Mouse (Mus musculus): ENCODE data around the gene Nptx1. TPM values are rescaled to one million over a fixed set of nuclear protein-coding genes. Genes with fewer than 3 reads are reported as not detected.

Gene Nptx1
- polyA plus RNA-seq (2015; fragmentation: Nextera tagmentation; extraction: Ambion mirVana) = 4.1 and 4.7 TPM in 2 replicates

DNA sequence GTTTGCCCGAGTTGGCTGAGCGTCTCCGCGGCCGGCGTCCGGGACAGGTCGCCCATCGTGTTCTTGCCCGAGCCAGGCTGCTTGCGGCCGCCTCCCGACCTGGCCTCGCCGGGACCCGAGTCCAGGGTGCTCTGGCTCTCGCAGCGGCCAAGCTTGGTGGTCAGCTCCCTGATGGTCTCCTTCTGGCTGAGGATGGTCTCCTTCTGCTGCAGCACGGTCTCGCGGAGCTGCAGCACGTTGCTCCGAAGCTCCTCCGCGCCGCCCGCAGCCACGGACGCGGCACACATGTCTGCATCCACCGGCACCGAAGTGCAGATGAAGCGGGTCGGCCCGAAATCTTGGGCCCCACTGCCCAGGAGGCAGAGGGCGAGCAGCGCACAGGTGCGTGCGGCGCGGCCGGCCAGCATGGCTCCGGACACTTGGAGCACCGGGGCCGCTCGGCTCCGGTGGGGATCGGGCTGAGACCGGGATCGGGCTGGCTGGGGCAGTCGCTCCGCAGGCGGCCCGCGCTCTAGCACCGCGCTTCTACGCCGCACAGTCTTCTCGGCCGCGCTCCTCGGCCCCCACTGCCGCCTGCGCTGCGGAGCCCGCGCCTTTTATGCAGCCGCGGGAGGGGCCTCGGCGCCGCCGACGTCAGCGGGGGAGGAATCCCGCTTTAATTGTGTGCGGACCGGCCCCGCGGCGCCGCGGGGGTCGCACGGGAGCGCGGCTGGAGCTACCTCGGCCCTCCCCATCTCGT, at the start of gene Nptx1:
Nptx1 (minus strand) TSS at position 571 of the 739 bp plus-strand sequence.
- Histone ChIP-seq H3K27ac (peak within 1 kb of the TSS; percentile 25; the same call in 1 of the 2 replicates), H3K9ac (peak within 1 kb of the TSS; percentile 82), H3K4me1 (peaks cover 75% of the 10 kb centered on the region), H3K4me3 (peak within 1 kb of the TSS; percentile 67), H3K27me3 (peaks cover 84% of the 10 kb centered on the region), H3K9me3 (replicated peaks) (no peaks in the 10 kb centered on the region), H3K36me3 (ENCODE audit: poor library complexity, severe bottlenecking) (no peaks in the 10 kb centered on the region), H3K4me2 (peak within 1 kb of the TSS; percentile 100)
- under 1% methylated on average over 86 of the region's 90 CpGs for WGBS
- ATAC-seq = peak; percentile 52

- Histone ChIP-seq H3K4me1 (peaks cover 5% of the 10 kb centered on the region), H3K9ac (no peak overlapping the region), H3K4me2 (no peak overlapping the region), H3K27me3 (0 out of 2 replicates have a peak, but pooled peaks cover 5% of the 10 kb centered on the region), H3K36me3 (ENCODE audit: poor library complexity, severe bottlenecking) (no peaks in the 10 kb centered on the region), H3K9me3 (replicated peaks) (no peaks in the 10 kb centered on the region), H3K27ac (no peak overlapping the region), H3K4me3 (no peak overlapping the region)
- WGBS = 38% methylated on average over 3 of the region's 3 CpGs
- no peak for ATAC-seq
Measured at GRCm38 (mm10) chr11:119593966-119594365, 46.4 kb upstream of the Nptx1 start.

DNA sequence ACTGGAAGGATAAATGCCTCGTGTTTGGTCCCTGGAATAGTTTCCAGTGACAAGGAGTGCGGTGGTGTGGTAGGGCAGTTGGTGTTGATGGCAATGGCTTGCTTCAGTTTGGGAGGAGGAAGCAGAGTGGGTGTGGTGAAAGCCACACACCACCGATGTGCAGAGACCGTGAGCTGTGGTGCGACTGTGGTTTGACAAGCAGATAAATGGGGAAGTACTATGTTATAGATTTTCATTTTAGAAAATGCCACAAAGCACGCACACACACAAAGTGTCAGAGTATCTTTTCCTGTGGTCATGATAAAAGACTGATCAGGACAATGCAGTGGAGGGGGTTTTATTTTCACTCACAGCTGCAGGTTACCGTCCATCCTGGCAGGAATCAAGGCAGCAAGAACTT, 41.7 kb upstream of the Nptx1 start:
- H3K27ac ChIP-seq = no peak overlapping the region
- ATAC-seq = no peak
- H3K4me1 ChIP-seq = peaks cover 5% of the 10 kb centered on the region
- no peaks in the 10 kb centered on the region for H3K9me3 ChIP-seq (replicated peaks)
- no peak overlapping the region for H3K4me2 ChIP-seq
- 87% methylated on average over 7 of the region's 7 CpGs for WGBS
- H3K4me3 ChIP-seq = no peak overlapping the region
- no peak overlapping the region for H3K9ac ChIP-seq
- no peaks in the 10 kb centered on the region for H3K36me3 ChIP-seq (ENCODE audit: poor library complexity, severe bottlenecking)
- 0 out of 2 replicates have a peak, but pooled peaks cover 5% of the 10 kb centered on the region for H3K27me3 ChIP-seq

GRCm38 (mm10) chr11:119587112-119587511, 39.6 kb upstream of the Nptx1 start:
- Histone ChIP-seq H3K4me2 (no peak overlapping the region), H3K9me3 (replicated peaks) (no peaks in the 10 kb centered on the region), H3K4me3 (no peak overlapping the region), H3K9ac (no peak overlapping the region), H3K4me1 (no peaks in the 10 kb centered on the region), H3K27me3 (no peaks in the 10 kb centered on the region), H3K27ac (no peak overlapping the region), H3K36me3 (ENCODE audit: poor library complexity, severe bottlenecking) (no peaks in the 10 kb centered on the region)
- 76% methylated on average over 5 of the region's 5 CpGs for WGBS
- no peak for ATAC-seq

DNA sequence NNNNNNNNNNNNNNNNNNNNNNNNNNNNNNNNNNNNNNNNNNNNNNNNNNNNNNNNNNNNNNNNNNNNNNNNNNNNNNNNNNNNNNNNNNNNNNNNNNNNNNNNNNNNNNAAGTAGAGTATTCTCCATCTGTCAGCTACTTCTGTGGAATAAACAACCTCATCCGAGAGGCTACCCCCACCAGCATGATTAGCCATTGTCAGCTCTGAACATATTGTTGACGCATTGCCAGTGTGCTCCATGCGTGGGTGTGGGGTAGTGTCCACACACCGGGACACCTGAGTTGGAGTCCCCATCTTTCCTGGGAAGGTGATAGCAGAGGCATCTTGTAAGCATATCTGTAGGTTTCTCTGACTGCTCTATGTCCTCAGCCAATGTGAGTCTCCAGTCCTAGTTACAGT, 39.0 kb upstream of the Nptx1 start:
- no peak overlapping the region for H3K4me3 ChIP-seq
- no peak overlapping the region for H3K4me2 ChIP-seq
- H3K4me1 ChIP-seq = no peaks in the 10 kb centered on the region
- no peak for ATAC-seq
- H3K9me3 ChIP-seq (replicated peaks) = no peaks in the 10 kb centered on the region
- WGBS = 74% methylated on average over 4 of the region's 4 CpGs
- H3K27ac ChIP-seq = peak overlapping the region; percentile 59; the same call in 1 of the 2 replicates
- H3K27me3 ChIP-seq = no peaks in the 10 kb centered on the region
- no peak overlapping the region for H3K9ac ChIP-seq
- H3K36me3 ChIP-seq (ENCODE audit: poor library complexity, severe bottlenecking) = no peaks in the 10 kb centered on the region

GRCm38 (mm10) chr11:119577721-119578120, 30.2 kb upstream of the Nptx1 start:
- no peak for ATAC-seq
- Histone ChIP-seq H3K9me3 (replicated peaks) (no peaks in the 10 kb centered on the region), H3K27ac (no peak overlapping the region), H3K4me2 (no peak overlapping the region), H3K27me3 (no peaks in the 10 kb centered on the region), H3K4me1 (peaks cover 4% of the 10 kb centered on the region), H3K36me3 (ENCODE audit: poor library complexity, severe bottlenecking) (no peaks in the 10 kb centered on the region), H3K4me3 (no peak overlapping the region), H3K9ac (no peak overlapping the region)
- 92% methylated on average over 2 of the region's 2 CpGs for WGBS

- ATAC-seq = no peak
- no peaks in the 10 kb centered on the region for H3K36me3 ChIP-seq (ENCODE audit: poor library complexity, severe bottlenecking)
- H3K27me3 ChIP-seq = no peaks in the 10 kb centered on the region
- H3K4me3 ChIP-seq = no peak overlapping the region
- H3K4me2 ChIP-seq = no peak overlapping the region
- H3K4me1 ChIP-seq = peaks cover 9% of the 10 kb centered on the region
- no peak overlapping the region for H3K27ac ChIP-seq
- 16% methylated on average over 4 of the region's 4 CpGs for WGBS
- no peak overlapping the region for H3K9ac ChIP-seq
- H3K9me3 ChIP-seq (replicated peaks) = no peaks in the 10 kb centered on the region
Measured at GRCm38 (mm10) chr11:119576855-119577254, 29.3 kb upstream of the Nptx1 start.

DNA sequence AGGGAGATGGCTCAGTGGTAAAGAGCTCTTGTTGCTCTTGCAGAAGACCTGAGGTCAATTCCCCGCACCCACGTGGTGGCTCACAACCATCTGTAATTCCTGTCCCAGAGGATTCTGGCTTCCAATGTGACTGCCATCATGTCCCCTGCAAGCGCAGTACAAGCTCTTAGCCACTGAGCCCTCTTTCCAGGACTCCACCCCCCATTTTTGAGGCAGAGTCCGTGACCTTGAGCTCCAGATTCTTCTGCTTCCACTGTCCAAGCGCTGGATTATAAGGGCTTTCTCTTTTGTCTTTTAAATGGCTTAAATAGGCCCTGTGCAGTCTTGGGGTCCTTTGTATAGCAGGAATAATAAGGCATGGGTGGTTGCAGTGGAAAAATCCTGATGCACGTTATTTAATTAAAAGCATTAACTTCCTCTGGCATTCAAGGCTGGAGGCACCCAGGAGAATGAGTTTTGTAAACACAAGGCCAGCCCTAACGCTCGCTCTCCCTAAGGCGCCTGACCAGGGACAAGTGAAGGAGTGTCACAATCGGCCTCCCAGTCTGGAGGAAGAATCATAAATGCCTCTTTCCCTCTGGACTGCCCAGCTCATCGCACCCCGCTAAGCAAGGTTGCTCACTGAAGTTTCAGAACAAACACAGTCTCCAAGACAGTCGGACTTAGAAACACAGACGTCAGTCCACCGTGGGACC, 24.9 kb upstream of the Nptx1 start:
- peaks cover 7% of the 10 kb centered on the region; the same call in 1 of the 2 replicates for H3K27me3 ChIP-seq
- peaks cover 9% of the 10 kb centered on the region for H3K4me1 ChIP-seq
- H3K36me3 ChIP-seq (ENCODE audit: poor library complexity, severe bottlenecking) = no peaks in the 10 kb centered on the region
- H3K4me2 ChIP-seq = 0 out of 2 replicates have a peak overlapping the region, but pooled peaks have one; percentile 4
- H3K9me3 ChIP-seq (replicated peaks) = no peaks in the 10 kb centered on the region
- no peak for ATAC-seq
- WGBS = 26% methylated on average over 15 of the region's 15 CpGs
- no peak overlapping the region for H3K4me3 ChIP-seq
- no peak overlapping the region for H3K9ac ChIP-seq
- no peak overlapping the region for H3K27ac ChIP-seq

DNA sequence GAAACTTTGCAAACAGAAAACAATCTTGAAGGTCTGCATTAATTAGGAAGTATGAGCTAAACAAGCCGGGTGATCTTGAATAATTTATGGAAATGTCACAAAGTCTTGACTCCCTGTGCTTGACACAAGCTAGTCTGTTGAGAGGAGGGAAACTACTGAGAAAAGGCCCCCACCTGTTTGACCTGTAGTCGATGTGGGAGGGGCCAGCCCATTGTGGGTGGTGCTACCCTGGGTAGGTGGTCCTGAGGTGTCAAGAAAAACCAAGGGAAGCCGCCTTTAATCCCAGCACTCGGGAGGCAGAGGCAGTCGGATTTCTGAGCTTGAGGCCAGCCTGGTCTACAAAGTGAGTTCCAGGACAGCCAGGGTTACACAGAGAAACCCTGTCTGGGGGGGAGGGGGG, 18.6 kb upstream of the Nptx1 start:
- H3K27ac ChIP-seq = no peak overlapping the region
- no peak for ATAC-seq
- no peak overlapping the region for H3K9ac ChIP-seq
- 59% methylated on average over 5 of the region's 5 CpGs for WGBS
- no peak overlapping the region for H3K4me2 ChIP-seq
- H3K36me3 ChIP-seq (ENCODE audit: poor library complexity, severe bottlenecking) = no peaks in the 10 kb centered on the region
- peaks cover 12% of the 10 kb centered on the region; the same call in 1 of the 2 replicates for H3K4me1 ChIP-seq
- no peaks in the 10 kb centered on the region for H3K9me3 ChIP-seq (replicated peaks)
- peaks cover 32% of the 10 kb centered on the region for H3K27me3 ChIP-seq
- no peak overlapping the region for H3K4me3 ChIP-seq

- peaks cover 32% of the 10 kb centered on the region for H3K27me3 ChIP-seq
- no peak for ATAC-seq
- H3K27ac ChIP-seq = no peak overlapping the region
Measured at GRCm38 (mm10) chr11:119565684-119566083, 18.1 kb upstream of the Nptx1 start.

GRCm38 (mm10) chr11:119565021-119565420, 17.5 kb upstream of the Nptx1 start:
- 58% methylated on average over 7 of the region's 7 CpGs for WGBS
- no peak overlapping the region for H3K4me2 ChIP-seq
- H3K27me3 ChIP-seq = peaks cover 30% of the 10 kb centered on the region
- no peaks in the 10 kb centered on the region for H3K9me3 ChIP-seq (replicated peaks)
- H3K9ac ChIP-seq = 0 out of 2 replicates have a peak overlapping the region, but pooled peaks have one; percentile 7
- H3K36me3 ChIP-seq (ENCODE audit: poor library complexity, severe bottlenecking) = no peaks in the 10 kb centered on the region
- no peak for ATAC-seq
- H3K4me1 ChIP-seq = peaks cover 12% of the 10 kb centered on the region; the same call in 1 of the 2 replicates
- no peak overlapping the region for H3K4me3 ChIP-seq
- no peak overlapping the region for H3K27ac ChIP-seq

More at GRCm38 (mm10) chr11:119565684-119566083, 18.1 kb upstream of the Nptx1 start:
- Histone ChIP-seq H3K9ac (0 out of 2 replicates have a peak overlapping the region, but pooled peaks have one; percentile 5), H3K36me3 (ENCODE audit: poor library complexity, severe bottlenecking) (no peaks in the 10 kb centered on the region), H3K4me3 (no peak overlapping the region), H3K4me2 (no peak overlapping the region), H3K4me1 (peaks cover 12% of the 10 kb centered on the region; the same call in 1 of the 2 replicates), H3K9me3 (replicated peaks) (no peaks in the 10 kb centered on the region)
- 37% methylated on average over 10 of the region's 10 CpGs for WGBS

DNA sequence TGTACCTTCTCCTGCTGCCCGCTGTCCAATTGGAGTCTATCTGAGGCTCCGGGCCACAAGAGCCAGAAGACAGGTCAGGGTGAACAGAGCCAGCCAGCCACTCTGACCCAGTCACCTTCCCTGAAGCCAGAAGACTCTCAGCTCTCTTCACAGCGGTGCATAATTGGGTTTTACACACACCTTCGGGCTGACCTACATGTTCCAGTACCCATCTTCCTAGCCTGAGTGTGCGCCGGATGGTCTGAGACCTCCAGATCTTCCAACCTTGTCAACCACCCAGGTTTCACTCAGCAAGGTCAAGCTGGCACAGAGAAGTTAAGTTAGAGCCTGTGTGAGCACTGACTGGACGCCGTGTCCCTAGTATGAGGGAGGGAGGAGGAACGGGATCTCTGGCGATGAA, 16.8 kb upstream of the Nptx1 start:
- no peak overlapping the region for H3K27ac ChIP-seq
- peaks cover 24% of the 10 kb centered on the region; the same call in 1 of the 2 replicates for H3K27me3 ChIP-seq
- no peak for ATAC-seq
- H3K4me2 ChIP-seq = no peak overlapping the region
- H3K4me3 ChIP-seq = no peak overlapping the region
- no peaks in the 10 kb centered on the region for H3K36me3 ChIP-seq (ENCODE audit: poor library complexity, severe bottlenecking)
- peaks cover 18% of the 10 kb centered on the region for H3K4me1 ChIP-seq
- H3K9ac ChIP-seq = no peak overlapping the region
- whole genome bisulfite sequencing = 91% methylated on average over 10 of the region's 10 CpGs
- H3K9me3 ChIP-seq (replicated peaks) = no peaks in the 10 kb centered on the region
